Mouse (Mus musculus) lung, embryonic 14.5 days (tissue): ENCODE measurements around the gene Fosl2. TPM values are rescaled to one million over a fixed set of nuclear protein-coding genes. Genes with fewer than 3 reads are reported as not detected.

ENCODE experiments used
- ATAC-seq: fragments of 200-750 bp; cut with Nextera tagmentation; 2 replicates; pipeline ENCODE4 v1.8.0; 2017; ENCODE audit warnings: mild to moderate bottlenecking, moderate TSS enrichment, moderate library complexity; ENCODE audit not compliant: insufficient read depth
- DNase-seq: peaks from one replicate; pipeline ENCODE4 v3.0.0-alpha.2; 2015
- H3K27ac ChIP-seq: fragments of 300-500 bp; sonication (generic); 2 replicates; pipeline ENCODE4 v1.5.1; 2014; ENCODE audit warnings: low read depth, mild to moderate bottlenecking, moderate library complexity
- H3K27me3 ChIP-seq: fragments of 300-500 bp; sonication (generic); 2 replicates; pipeline ENCODE4 v1.6.1; 2014; ENCODE audit warnings: low read length, control low read depth; ENCODE audit not compliant: insufficient read depth
- H3K36me3 ChIP-seq: fragments of 300-500 bp; sonication (generic); 2 replicates; pipeline ENCODE4 v1.6.1; 2014; ENCODE audit warnings: control low read depth; ENCODE audit not compliant: insufficient read depth
- H3K4me1 ChIP-seq: fragments of 300-500 bp; sonication (generic); 2 replicates; pipeline ENCODE4 v1.6.1; 2014; ENCODE audit warnings: antibody characterized with exemption, control low read depth; ENCODE audit not compliant: insufficient read depth
- H3K4me2 ChIP-seq: fragments of 300-500 bp; sonication (generic); 2 replicates; pipeline ENCODE4 v1.6.1; 2014; ENCODE audit warnings: mild to moderate bottlenecking
- H3K4me3 ChIP-seq: fragments of 300-500 bp; sonication (generic); 2 replicates; pipeline ENCODE4 v1.5.1; 2014; ENCODE audit warnings: low read depth, low read length
- H3K9ac ChIP-seq: fragments of 300-500 bp; sonication (generic); 2 replicates; pipeline ENCODE4 v1.6.1; 2014
- H3K9me3 ChIP-seq: fragments of 300-500 bp; sonication (generic); 2 replicates; pipeline ENCODE4 v1.6.1; 2016; ENCODE audit warnings: low read depth, low read length, control low read depth
- CTCF ChIP-seq: IDR thresholded peaks from 2 replicates; pipeline ENCODE4 v1.5.1; 2016; ENCODE audit warnings: antibody characterized with exemption, low read depth
- WGBS: fragments of 180-500 bp; shearing (Covaris S2); extraction: QIAGEN DNeasy Blood & Tissue Kit; methylation state at CpG from one replicate; pipeline ENCODE4 v1.1.7; 2014; 5-methylcytosine and 5-hydroxymethylcytosine counted together
- polyA plus RNA-seq: library from polyadenylated mRNA; unstranded; fragments of >200 nt; fragmentation: Nextera tagmentation; extraction: Ambion mirVana; gene quantifications from 2 replicates; pipeline ENCODE4 v1.2.1, GENCODE M21; 2014

The Fosl2 gene
- polyA plus RNA-seq, 1 experiment from 2014 or later: 3.9 TPM

- Histone ChIP-seq H3K27ac (peak overlapping the region; percentile 71), H3K36me3 (no peaks in the 10 kb centered on the region), H3K9ac (peak overlapping the region; percentile 21; the same call in 1 of the 2 replicates), H3K4me2 (peak overlapping the region; percentile 93), H3K4me3 (peak overlapping the region; percentile 74; the same call in 1 of the 2 replicates), H3K27me3 (no peaks in the 10 kb centered on the region), H3K9me3 (no peaks in the 10 kb centered on the region), H3K4me1 (peaks cover 18% of the 10 kb centered on the region)
- DNase-seq: peak; percentile 94
- no peak for ATAC-seq
- 17% methylated on average over 9 of the region's 9 CpGs for WGBS
- TF ChIP-seq CTCF: peak; percentile 86
These were observed 4.0 kb downstream of the Fosl2 start for GRCm38 (mm10) chr5:32139516-32140037.

GRCm38 (mm10) chr5:32141899-32142298 lies 6.3 kb downstream of the Fosl2 start:
- 82% methylated on average over 2 of the region's 2 CpGs for WGBS
- Histone ChIP-seq H3K4me3 (no peak overlapping the region), H3K27ac (no peak overlapping the region), H3K36me3 (0 out of 2 replicates have a peak, but pooled peaks cover 6% of the 10 kb centered on the region), H3K27me3 (no peaks in the 10 kb centered on the region), H3K4me2 (no peak overlapping the region), H3K9me3 (no peaks in the 10 kb centered on the region), H3K4me1 (peaks cover 18% of the 10 kb centered on the region), H3K9ac (no peak overlapping the region)
- DNase-seq (no peak), ATAC-seq (no peak)
- no peak for TF ChIP-seq CTCF

GRCm38 (mm10) chr5:32143433-32143970 lies 7.9 kb downstream of the Fosl2 start:
- DNase-seq (peak; percentile 66), ATAC-seq (no peak)
- H3K4me3 ChIP-seq: no peak overlapping the region
- WGBS: 47% methylated on average over 13 of the region's 13 CpGs
- no peak overlapping the region for H3K27ac ChIP-seq
- H3K27me3 ChIP-seq: no peaks in the 10 kb centered on the region
- peaks cover 21% of the 10 kb centered on the region for H3K36me3 ChIP-seq
- H3K4me2 ChIP-seq: peak overlapping the region; percentile 22; the same call in 1 of the 2 replicates
- H3K9me3 ChIP-seq: no peaks in the 10 kb centered on the region
- H3K9ac ChIP-seq: no peak overlapping the region
- TF ChIP-seq CTCF: no peak
- peaks cover 18% of the 10 kb centered on the region for H3K4me1 ChIP-seq

- Histone ChIP-seq H3K9ac (no peak overlapping the region), H3K27me3 (no peaks in the 10 kb centered on the region), H3K4me2 (no peak overlapping the region), H3K27ac (no peak overlapping the region), H3K36me3 (peaks cover 28% of the 10 kb centered on the region), H3K4me1 (peaks cover 16% of the 10 kb centered on the region), H3K4me3 (no peak overlapping the region), H3K9me3 (no peaks in the 10 kb centered on the region)
- no peak for TF ChIP-seq CTCF
- no peak for DNase-seq
- ATAC-seq: no peak
- WGBS: 88% methylated on average over 6 of the region's 6 CpGs
These were observed 10.7 kb downstream of the Fosl2 start for GRCm38 (mm10) chr5:32146281-32146680.

GRCm38 (mm10) chr5:32148593-32148992 lies 13.0 kb downstream of the Fosl2 start:
- Histone ChIP-seq H3K36me3 (peaks cover 39% of the 10 kb centered on the region), H3K27ac (no peak overlapping the region), H3K4me2 (no peak overlapping the region), H3K9ac (no peak overlapping the region), H3K27me3 (no peaks in the 10 kb centered on the region), H3K4me3 (no peak overlapping the region), H3K9me3 (no peaks in the 10 kb centered on the region), H3K4me1 (peaks cover 2% of the 10 kb centered on the region)
- no peak for TF ChIP-seq CTCF
- 78% methylated on average over 4 of the region's 4 CpGs for WGBS
- DNase-seq (no peak), ATAC-seq (no peak)

- H3K4me2 ChIP-seq: no peak overlapping the region
- H3K4me1 ChIP-seq: no peaks in the 10 kb centered on the region
- ATAC-seq (no peak), DNase-seq (no peak)
- no peak overlapping the region for H3K9ac ChIP-seq
- no peak overlapping the region for H3K27ac ChIP-seq
- no peak for TF ChIP-seq CTCF
- no peak overlapping the region for H3K4me3 ChIP-seq
- peaks cover 49% of the 10 kb centered on the region for H3K36me3 ChIP-seq
- WGBS: 56% methylated on average over 4 of the region's 4 CpGs
- no peaks in the 10 kb centered on the region for H3K9me3 ChIP-seq
- no peaks in the 10 kb centered on the region for H3K27me3 ChIP-seq
These were observed 15.6 kb downstream of the Fosl2 start for GRCm38 (mm10) chr5:32151244-32151643.

GRCm38 (mm10) chr5:32152725-32153417 lies 17.3 kb downstream of the Fosl2 start:
- ATAC-seq (peak; percentile 38; the same call in 1 of the 2 replicates), DNase-seq (no peak)
- Histone ChIP-seq H3K9ac (no peak overlapping the region), H3K4me3 (no peak overlapping the region), H3K27me3 (no peaks in the 10 kb centered on the region), H3K4me2 (no peak overlapping the region), H3K27ac (no peak overlapping the region), H3K4me1 (no peaks in the 10 kb centered on the region), H3K9me3 (no peaks in the 10 kb centered on the region), H3K36me3 (peaks cover 34% of the 10 kb centered on the region)
- WGBS: 56% methylated on average over 28 of the region's 28 CpGs
- no peak for TF ChIP-seq CTCF
